Mouse (Mus musculus) layer of hippocampus, adult 11-12 months (tissue): ENCODE measurements around the gene Itln1.
A peak's percentile ranks its signal among the peaks of the same experiment; 100 is the strongest.

Source experiments
- DNase-seq: peaks from one replicate; pipeline ENCODE4 v3.0.0; 2022; ENCODE audit warnings: low spot score

Itln1 gene

DNA sequence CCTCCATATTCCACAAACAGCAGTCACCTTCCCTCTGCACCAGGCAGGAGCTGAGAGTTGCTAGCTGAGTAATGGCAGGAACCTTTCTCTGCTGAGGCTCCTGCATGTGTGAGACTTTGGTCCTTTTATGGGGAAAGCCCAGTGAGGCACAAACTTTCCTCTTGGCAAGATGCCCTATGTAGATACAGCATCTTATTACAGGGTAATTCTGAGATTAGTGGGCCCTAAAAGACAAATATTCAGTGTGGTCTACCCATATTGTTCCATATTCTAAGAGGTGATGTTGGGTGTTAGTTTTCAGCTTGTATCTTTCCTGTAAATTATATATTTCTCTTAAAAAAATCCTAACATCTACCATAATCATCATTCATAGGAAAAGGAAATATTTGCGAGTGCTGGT lies at the start of gene Itln1:
TSS of gene Itln1 (minus strand) at position 101 of the 400 bp plus-strand sequence.
- no peak for DNase-seq

DNA sequence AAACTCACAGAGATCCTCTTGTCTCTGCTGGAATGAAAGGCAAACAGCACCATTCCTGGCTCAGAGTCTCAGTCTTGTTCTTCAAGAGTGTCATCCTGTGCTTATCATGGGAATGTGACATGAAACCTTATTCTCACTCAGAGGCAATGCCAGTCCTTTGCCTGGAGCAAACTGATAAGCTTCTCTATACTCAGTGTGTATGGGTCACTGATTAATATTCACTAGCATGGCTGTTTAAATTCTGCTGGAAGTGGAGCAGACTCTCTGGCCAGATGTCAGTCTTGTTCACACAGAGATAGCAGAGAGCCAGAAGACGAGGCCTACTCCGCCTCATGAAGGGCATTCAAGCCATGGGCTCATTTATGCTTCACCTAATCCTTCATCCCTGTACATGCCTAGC lies 49.5 kb upstream of the Itln1 start:
- DNase-seq, result no peak

DNA sequence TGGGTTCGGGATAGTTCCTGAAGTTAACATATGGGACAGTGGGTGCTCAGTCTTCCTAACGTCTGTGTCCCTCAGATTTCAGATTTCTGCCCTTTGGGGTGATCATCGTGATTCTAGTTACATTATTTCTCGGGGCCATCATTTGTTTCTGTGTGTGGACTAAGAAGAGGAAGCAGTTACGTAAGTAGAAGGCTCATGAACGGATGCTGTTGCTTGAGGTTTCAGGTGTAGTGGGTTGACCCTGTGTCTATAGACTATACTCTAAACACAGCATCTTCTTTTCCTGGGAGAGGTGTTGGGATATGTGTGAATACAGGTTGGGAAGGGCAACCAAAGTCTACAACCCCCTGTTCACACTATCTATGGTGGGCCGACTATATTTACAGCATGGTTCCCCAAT lies 42.1 kb upstream of the Itln1 start:
- DNase-seq, result no peak

DNA sequence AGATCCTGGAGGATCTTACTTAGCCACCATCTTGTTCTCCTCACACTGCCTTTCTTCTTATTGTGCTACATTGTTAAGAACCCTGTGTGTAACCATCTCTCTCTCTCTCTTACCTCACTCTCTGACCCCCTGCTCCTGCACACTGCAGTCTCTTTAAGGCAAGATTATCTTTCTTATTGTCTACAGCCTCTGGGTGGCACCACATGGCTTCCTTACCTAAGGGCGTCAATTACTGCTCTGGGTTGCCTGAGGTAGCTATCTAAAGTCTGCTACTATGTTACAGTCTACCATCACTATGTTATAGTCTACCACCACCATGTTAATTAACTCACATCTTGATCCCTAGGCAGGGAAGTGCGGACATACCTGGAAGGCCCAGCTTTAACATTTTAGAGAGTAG lies 33.3 kb upstream of the Itln1 start:
- no peak for DNase-seq

DNA sequence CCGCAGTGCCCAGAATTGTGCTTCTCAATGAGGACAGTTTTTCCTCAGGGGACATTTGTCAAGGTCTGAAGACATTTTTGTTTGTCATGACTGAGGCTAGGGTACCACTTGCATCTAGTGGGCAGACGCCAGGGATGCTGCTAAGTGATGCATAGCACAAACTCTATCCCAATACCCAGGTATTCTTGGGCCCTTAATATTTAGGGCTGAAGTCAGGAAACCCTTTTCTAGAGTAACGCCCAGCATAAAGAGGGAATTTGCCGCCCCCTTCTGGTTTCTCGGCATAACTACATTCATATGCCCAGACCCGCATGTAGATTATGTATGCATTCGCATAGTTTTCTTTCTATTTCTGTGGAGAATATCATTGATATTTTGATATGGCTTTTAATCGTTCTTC lies 31.7 kb upstream of the Itln1 start:
- peak; percentile 25 for DNase-seq

DNA sequence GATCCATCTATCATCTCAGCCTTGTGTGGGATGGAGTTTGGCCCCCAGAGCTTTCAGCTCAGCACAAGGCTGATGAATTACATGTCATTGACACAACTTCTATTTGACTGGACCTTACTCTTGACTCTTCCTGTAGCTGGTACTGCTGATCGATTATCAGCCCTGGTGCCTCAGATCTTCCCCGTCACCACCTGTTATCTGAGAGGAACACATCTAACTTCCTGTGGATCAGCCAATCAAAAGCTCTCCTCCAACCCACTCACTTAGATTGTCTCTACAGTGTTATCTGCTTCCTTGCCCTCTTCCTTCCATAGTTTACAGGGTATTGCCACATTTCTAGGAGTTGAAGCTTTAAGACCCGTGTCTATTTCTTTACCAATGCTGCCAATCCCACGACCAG lies 30.8 kb upstream of the Itln1 start:
- DNase-seq, result no peak

DNA sequence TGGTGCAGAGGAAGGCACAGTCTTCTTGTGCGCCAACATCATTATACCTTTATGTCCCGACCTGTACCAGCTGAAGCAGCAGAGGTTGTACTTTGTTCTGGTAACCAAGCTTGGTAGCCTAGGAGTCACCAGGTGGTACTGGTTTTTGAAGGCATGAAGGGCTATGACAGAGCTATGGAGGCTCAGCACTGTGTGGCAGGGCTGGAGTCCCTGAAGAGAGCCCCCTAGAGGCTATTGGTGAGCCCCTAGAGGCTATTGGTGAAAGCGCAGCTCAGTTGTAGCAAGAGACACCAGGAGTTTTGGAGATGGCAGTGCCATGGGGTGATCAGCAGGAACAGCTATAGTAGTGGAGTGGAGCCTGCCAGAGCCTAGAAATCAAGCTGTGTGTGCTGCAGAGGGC lies 29.2 kb upstream of the Itln1 start:
- no peak for DNase-seq

DNA sequence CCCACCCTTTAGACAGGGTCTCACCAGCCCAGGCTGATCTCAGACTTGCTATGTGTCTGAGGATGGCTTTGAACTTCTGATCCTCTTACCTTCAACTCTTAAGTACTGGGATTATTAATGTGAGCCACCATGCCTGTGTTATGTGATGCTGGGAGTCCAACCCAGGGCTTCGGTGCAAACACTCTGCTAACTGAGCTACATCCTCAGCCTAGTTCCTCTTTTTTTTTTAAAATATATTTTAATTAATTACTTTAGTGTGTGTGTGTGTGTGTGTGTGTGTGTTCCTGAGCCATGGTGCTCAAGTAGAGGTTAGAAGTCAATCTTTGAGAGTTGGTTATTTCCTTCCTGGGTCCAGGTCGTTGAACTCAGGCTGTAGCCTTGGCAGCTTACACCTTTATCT lies 27.9 kb upstream of the Itln1 start:
- no peak for DNase-seq

DNA sequence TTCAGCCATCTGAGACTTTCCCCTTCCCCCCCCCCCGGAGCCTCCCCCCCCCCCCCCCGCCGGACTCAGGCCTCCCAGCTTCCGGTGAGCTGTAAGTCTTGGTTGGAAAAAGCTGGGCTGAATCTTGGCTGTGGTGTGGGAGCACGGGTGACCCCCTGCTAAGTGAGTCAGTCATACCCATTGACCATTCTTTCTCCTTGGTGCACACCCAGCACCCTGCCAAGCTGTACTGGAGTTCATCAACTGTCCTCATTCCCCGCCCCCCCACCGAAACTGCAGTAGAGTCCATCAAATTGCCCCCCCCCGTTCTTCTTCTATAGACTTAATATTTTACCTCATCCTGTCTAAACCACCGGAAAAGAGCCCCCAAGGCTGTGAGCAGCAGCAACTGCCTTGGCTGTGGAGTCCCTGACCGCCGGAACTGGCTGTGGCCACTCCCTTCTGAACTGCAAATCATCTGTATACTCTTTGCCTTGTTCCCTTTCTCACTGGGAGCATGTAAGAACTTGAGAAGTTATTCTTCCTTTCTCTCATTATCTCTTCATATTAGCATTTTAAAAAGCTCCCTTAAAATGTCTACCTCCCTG lies 26.6 kb upstream of the Itln1 start:
- DNase-seq, result no peak

DNA sequence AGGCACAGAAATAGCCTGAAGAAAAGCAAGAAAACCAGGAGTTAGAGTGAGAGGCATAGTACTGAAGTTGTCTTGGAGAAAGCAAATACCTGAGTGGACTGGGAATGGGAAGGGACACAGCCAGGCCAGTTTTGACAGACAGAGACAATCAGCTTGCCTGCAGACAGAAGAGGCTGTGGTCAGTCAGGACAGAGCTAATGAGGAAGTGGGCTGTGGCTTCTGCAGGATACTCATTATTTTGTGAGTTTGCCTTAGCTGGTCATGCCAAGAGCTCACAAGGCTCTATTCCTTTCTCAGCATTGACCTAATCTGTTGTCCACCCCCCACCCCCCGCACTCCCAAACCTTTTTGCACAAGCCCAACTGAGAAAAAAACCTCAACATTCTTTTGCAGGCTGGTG lies 26.1 kb upstream of the Itln1 start:
- DNase-seq, result peak; percentile 15

DNA sequence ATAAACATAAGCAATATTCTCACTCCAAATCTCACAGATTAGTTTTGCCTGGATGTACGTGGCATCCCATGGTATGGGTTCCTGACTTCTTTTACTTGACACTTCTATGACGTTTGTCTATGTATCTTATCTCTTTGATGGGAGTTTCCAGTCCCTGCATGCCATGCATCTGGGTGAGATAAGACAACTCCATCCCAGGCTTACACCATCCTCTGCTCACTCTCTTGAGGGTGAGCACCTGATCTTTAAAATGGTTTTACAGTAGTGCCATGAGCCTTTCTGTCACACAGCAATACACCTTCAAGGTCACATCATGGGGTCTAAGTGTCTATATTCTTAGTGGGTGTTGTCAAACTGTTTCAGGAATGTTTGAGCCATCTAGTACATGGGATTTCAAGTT lies 25.2 kb upstream of the Itln1 start:
- no peak for DNase-seq

DNA sequence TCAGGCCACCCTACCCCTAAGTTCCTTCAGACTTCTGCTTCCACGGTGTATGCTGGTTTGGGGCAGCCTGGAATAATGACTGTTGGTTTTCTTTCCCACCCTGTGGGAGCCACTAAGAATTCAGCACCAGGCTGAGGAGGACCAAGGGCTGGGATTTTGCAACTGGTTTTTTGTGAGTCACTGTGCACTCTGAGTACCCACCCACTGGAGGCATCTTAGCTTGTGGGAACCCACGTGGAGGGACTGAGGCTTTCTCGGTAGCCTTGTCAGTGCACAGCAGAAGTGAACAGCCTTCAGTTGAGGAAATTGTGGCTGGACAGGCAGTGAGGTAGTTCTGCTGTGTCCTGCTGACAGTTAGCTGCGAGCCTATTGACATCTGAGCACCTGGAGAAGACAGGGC lies 23.8 kb upstream of the Itln1 start, which contains the start of gene Cd244a:
TSS of gene Cd244a (plus strand) at position 296 of the 400 bp plus-strand sequence.
- peak; percentile 25 for DNase-seq

DNA sequence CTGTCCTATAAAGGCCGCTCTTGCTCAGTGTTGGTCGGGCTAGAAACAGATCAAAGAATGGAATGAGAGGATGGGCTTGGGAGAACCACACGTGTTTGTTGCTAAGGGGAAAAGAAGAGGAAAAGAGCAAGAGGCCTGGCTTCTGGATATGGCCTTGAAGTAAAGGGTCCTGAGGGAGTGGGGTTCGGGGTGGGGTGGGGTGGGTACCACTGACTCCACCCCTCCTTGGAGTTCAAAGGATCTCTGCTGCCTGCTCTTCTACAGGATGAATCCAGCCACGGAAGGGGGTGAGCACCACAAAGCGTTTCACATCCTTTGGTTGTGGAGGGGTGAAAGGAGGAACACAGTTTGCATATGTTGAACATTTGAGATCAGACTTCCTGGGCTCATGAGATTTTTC lies 23.3 kb upstream of the Itln1 start:
- DNase-seq, result no peak

DNA sequence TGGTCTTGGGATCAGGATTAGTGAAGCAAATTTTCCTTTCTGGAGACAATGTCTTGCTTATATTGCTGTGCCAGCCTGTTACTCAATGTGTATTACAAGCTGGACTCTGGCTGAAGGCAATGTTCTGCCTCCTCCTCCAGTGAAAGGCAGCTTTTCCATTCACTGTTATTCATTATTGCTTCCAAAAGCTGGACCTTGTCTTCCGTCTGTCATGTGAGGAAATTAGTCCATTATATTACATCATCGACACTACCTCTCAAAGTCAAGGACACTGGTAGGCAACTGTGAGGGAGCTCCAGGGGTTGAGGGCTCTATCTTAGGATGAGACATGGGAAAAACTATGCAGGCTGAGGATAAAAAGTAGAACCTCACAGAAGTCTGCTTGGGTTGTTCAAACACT lies 21.3 kb upstream of the Itln1 start:
- no peak for DNase-seq

DNA sequence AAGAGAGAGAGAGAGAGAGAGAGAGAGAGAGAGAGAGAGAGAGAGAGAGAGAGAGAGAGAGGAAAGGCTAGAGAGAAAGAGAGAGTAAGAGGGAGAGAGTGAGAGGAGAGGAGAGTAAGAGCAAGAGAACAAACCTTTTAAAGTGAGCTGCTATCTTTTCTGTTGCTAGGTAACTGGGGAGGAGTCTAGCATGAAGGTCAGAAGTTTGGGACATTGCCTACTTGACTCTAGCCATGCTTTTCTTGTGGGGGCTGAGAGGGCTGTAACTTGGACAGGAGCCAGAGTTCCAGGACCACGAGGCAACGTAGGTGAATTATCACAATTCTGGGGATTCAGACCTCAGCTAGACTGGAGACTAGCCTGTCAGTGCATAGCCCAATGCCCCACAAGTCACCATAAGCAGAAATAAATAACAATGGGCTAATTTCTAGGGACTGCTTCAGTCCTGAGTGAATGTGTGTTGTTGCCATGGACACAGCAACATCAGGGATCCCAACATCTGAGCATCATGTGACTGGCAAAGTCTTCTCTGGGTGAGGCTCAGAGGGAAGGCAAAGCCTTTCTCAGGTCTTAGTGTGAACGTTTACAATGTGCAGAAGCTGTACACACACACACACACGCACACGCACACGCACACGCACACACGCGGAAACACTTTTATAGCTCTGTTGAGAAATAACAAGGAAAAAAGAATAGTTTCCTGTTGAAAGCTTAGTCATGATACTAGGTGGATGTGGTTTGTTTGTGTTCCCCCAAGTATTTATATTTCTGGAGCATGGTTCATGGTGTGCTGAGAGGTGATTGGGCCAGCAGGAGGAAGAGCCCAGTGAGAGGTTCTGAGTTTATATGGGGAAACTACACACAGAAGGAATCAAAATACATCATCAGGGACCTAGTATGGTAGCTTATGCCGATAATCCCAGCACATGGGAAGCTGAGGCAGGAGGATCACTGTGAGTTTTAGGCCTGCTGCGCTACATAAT lies 18.6 kb upstream of the Itln1 start:
- no peak for DNase-seq

DNA sequence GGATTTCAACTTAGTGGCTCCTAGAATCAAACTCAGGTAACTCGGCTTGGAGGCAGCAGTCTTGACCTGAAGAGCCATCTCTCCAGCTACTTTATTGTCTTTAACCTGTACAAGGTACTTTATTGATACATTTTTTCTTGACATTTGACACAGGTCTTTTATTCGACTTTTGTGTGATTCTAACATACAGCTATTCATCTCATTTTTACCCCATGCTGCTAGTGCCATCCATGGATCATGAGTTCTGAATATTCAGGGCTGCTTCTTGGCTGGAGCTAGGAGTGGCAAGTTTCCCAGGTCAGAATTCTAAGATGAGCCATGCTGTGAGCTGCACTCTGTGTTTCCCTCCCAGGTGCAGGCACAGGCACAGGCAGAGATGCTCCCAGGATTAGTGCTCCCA lies 17.1 kb upstream of the Itln1 start:
- no peak for DNase-seq

DNA sequence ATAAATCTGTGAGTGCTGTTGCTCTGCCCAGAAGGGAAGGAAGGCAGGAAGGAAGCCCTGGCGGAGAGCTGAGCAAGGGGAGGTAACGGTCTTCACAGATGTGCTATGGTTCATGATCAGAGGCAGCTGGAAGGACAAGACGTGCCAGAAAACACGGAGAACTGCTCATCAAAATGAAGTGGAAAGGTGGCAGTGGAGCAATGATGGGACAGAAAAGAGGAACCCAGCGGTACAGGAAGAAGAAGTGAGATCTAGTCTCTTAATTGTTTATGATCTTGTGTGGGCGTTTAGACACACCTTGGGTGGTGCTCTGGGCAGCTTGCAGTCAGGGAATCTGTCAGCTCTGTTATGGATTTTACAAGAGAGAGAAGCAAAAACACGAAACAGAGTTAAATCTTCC lies 16.2 kb upstream of the Itln1 start:
- DNase-seq, result no peak

DNA sequence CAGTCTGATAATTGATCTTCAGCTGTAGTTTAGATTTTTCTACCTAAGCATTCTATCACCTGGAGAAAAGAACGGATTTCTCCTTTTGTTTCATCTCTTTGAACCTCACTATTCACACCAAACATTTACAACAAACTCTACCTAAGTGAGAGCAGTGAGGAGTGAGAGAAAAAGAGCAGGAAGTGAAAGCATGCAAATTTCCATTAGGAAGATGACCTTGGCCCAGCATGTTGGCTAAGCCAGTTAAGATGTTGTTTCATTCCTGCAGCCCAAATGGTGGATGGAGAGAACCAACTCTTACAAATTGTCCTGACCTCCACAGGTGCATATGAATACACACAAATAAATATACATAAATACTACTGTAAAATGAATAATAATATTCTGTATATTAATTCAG lies 5.6 kb upstream of the Itln1 start:
- DNase-seq, result no peak

DNA sequence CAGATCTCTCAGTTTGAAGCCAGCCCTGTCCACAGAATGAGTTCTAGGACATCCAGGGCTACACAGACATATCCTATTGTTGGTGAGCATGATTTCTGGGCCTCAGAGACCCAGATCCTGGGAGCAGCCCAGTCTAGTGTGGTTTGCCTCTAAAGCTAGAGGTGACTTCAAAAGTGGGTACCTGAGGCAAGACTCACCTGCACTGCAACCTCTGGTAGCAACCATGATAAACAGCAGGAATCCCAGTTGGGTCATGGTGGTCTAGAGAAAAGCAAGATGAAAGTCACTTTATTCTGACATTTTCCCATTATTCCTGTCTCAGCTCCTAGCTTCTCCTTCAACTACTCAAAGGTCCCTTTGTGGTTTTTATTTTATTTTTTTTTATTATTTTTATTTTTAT lies 537 bp downstream of the Itln1 start:
- no peak for DNase-seq

DNA sequence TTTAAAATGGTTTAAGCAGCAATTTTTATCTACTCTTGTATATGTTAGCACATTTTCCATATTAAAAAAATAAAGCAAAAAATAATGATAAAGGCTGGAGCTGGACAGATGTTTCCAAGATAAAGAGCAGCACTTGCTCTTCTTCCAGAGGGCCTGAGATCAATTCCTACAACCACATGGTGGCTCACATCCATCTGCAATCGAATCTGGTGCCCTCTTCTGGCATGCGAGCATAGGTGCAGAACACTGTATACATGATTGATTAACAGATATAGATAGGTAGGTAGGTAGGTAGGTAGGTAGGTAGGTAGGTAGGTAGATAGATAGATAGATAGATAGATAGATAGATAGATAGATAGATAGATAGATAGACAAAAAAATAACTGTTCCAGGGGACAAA lies 2.3 kb downstream of the Itln1 start:
- DNase-seq, result no peak

DNA sequence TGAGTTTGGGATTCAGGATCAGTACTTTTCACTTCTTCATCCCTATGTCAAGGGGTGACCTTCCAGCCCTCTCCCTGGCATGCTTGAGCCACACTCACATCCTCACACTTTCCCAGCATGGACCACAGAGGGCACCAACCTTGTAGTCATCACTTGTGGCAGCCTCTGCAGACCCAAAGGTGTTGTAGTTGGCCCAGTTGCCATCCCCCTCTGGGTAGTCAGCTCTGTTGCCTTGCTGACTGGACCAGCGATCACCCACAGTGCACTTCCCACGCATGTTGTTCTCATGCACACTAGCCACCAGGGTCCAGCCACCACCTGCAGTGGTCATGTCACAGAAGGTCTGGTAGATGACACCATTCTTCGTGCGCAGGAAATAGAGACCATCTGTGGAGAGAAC lies 3.7 kb downstream of the Itln1 start:
- no peak for DNase-seq

DNA sequence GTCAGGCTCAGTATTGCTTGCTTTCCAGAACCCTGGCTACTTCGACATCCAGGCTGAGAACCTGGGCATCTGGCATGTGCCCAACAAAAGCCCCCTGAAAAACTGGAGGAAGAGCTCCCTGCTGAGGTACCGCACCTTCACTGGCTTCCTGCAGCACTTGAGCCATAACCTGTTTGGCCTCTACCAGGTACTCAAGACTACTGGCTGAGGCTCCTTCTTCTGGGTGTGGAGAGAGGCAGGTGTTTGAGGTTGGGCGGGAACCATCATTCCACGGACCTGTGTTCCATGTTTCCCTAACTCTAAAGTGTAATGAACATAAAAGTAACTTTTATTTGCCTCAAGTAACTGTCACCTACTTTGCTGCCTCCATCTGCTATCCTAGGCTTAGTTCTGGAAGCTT lies 19.5 kb downstream of the Itln1 start:
- no peak for DNase-seq

DNA sequence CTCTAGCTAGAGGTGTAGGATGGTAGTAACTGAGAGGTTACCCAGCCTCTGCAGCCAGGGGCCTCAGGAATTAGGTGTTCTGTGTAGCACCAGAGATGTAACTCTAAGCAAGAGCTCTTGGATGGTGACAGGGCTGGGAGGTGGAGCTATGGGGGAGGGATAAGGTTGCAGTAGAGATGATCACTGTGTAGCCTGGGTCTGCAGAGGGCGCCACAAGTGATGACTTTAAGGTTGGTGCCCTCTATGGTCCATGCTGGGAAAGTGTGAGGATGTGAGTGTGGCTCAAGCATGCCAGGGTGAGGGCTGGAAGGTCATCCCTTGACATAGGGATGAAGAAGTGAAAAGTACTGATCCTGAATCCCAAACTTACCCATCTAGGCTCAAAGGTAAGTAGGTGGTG lies 20.1 kb downstream of the Itln1 start:
- no peak for DNase-seq

DNA sequence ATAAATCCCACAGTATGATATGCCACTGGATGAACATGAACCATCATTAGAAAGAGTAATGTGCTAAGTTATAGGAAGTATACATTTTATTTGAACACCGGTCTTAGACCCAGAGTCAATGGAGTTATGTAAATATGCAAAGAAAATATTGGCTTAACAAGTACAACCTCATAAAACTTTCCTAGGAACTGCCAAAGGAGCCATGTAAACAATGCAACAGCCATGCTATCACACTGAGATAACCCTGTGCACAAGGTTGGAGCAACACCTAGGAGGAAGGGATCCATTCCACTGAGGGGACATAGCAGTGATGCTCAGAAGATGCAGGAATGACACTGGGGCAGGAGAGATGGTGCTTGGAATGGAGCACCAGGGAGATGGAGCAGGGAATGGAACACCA lies 21.3 kb downstream of the Itln1 start:
- DNase-seq, result no peak
